Mouse (Mus musculus) embryonic facial prominence, embryonic 11.5 days (tissue): ENCODE results near the gene Rcsd1. TPM values are rescaled to one million over a fixed set of nuclear protein-coding genes. Genes with fewer than 3 reads are reported as not detected.

Source experiments
- ATAC-seq: fragments of 200-750 bp; cut with Nextera tagmentation; replicated peaks from 2 replicates; pipeline ENCODE4 v1.8.0; 2017; ENCODE audit warnings: low read depth; ENCODE audit not compliant: insufficient number of reproducible peaks, low FRiP score, low TSS enrichment
- DNase-seq: peaks from one replicate; pipeline ENCODE4 v3.0.0-alpha.2; 2015; ENCODE audit warnings: low spot score
- H3K27ac ChIP-seq: fragments of 300-500 bp; sonication (generic); replicated peaks from 2 replicates; pipeline ENCODE4 v1.5.1; 2014; ENCODE audit warnings: mild to moderate bottlenecking, low read depth, low read length, control low read depth
- H3K27me3 ChIP-seq: fragments of 300-500 bp; sonication (generic); 2 replicates; pipeline ENCODE4 v1.6.1; 2014; ENCODE audit warnings: mild to moderate bottlenecking, low read length, moderate library complexity, mixed read lengths; ENCODE audit not compliant: control insufficient read depth, insufficient read depth
- H3K36me3 ChIP-seq: fragments of 300-500 bp; sonication (generic); replicated peaks from 2 replicates; pipeline ENCODE4 v1.6.1; 2014; ENCODE audit warnings: low read depth, mild to moderate bottlenecking, low read length, moderate library complexity, mixed read lengths; ENCODE audit not compliant: control insufficient read depth, insufficient read depth
- H3K4me1 ChIP-seq: fragments of 300-500 bp; sonication (generic); 2 replicates; pipeline ENCODE4 v1.6.1; 2014; ENCODE audit warnings: low read length, mixed read lengths; ENCODE audit not compliant: control insufficient read depth, insufficient read depth
- H3K4me2 ChIP-seq: fragments of 300-500 bp; sonication (generic); 2 replicates; pipeline ENCODE4 v1.6.1; 2014; ENCODE audit warnings: low read depth, mild to moderate bottlenecking, control low read depth, low read length, moderate library complexity
- H3K4me3 ChIP-seq: fragments of 300-500 bp; sonication (generic); 2 replicates; pipeline ENCODE4 v1.5.1; 2014; ENCODE audit warnings: low read depth, low read length, control low read depth
- H3K9ac ChIP-seq: fragments of 300-500 bp; sonication (generic); replicated peaks from 2 replicates; pipeline ENCODE4 v1.6.1; 2014; ENCODE audit warnings: mild to moderate bottlenecking, control low read depth, low read length
- H3K9me3 ChIP-seq: fragments of 300-500 bp; sonication (generic); replicated peaks from 2 replicates; pipeline ENCODE4 v1.6.1; 2016; ENCODE audit warnings: mild to moderate bottlenecking, low read length, inconsistent platforms, mixed read lengths; ENCODE audit not compliant: control insufficient read depth
- WGBS: fragments of 180-500 bp; shearing (Covaris S2); extraction: QIAGEN DNeasy Blood & Tissue Kit; methylation state at CpG from one replicate; pipeline ENCODE4 v1.1.7; 2014; 5-methylcytosine and 5-hydroxymethylcytosine counted together
- polyA plus RNA-seq: library from polyadenylated mRNA; unstranded; fragments of >200 nt; fragmentation: Nextera tagmentation; extraction: Ambion mirVana; gene quantifications from 2 replicates; pipeline ENCODE4 v1.2.1, GENCODE M21; 2014

Gene Rcsd1
- polyA plus RNA-seq, 1 experiment from 2014 or later: 8.3 TPM

- no peaks in the 10 kb centered on the region for H3K4me1 ChIP-seq
- 74% methylated on average over 3 of the region's 3 CpGs for WGBS
- DNase-seq: no peak
- no peaks in the 10 kb centered on the region for H3K9me3 ChIP-seq
- H3K4me3 ChIP-seq: no peak overlapping the region
- H3K9ac ChIP-seq: no peak overlapping the region
- no peaks in the 10 kb centered on the region for H3K36me3 ChIP-seq
- H3K27me3 ChIP-seq: no peaks in the 10 kb centered on the region
- H3K27ac ChIP-seq: no peak overlapping the region
- H3K4me2 ChIP-seq: no peak overlapping the region
- ATAC-seq: no peak
Observed at GRCm38 (mm10) chr1:165737867-165738266, 28.3 kb upstream of the Rcsd1 start.

GRCm38 (mm10) chr1:165737451-165737850, 27.9 kb upstream of the Rcsd1 start:
- H3K27ac ChIP-seq: no peak overlapping the region
- no peaks in the 10 kb centered on the region for H3K27me3 ChIP-seq
- H3K4me2 ChIP-seq: no peak overlapping the region
- no peaks in the 10 kb centered on the region for H3K4me1 ChIP-seq
- ATAC-seq: no peak
- H3K36me3 ChIP-seq: no peaks in the 10 kb centered on the region
- H3K9me3 ChIP-seq: no peaks in the 10 kb centered on the region
- WGBS: 55% methylated on average over 5 of the region's 5 CpGs
- no peak for DNase-seq
- H3K9ac ChIP-seq: no peak overlapping the region
- H3K4me3 ChIP-seq: no peak overlapping the region

- Histone ChIP-seq H3K9ac (0 out of 2 replicates have a peak overlapping the region, but pooled peaks have one; percentile 13), H3K4me3 (no peak overlapping the region), H3K4me1 (no peaks in the 10 kb centered on the region), H3K27me3 (no peaks in the 10 kb centered on the region), H3K36me3 (no peaks in the 10 kb centered on the region), H3K4me2 (no peak overlapping the region), H3K27ac (no peak overlapping the region), H3K9me3 (no peaks in the 10 kb centered on the region)
- ATAC-seq (0 out of 2 replicates have a peak, but pooled peaks have one; percentile 48), DNase-seq (peak; percentile 95)
- WGBS: 40% methylated on average over 20 of the region's 20 CpGs
Observed at GRCm38 (mm10) chr1:165735826-165736818, 26.6 kb upstream of the Rcsd1 start.

GRCm38 (mm10) chr1:165734840-165735239, 25.3 kb upstream of the Rcsd1 start:
- no peak overlapping the region for H3K27ac ChIP-seq
- H3K4me1 ChIP-seq: no peaks in the 10 kb centered on the region
- DNase-seq: no peak
- no peak overlapping the region for H3K4me3 ChIP-seq
- H3K9me3 ChIP-seq: no peaks in the 10 kb centered on the region
- no peak overlapping the region for H3K4me2 ChIP-seq
- H3K36me3 ChIP-seq: no peaks in the 10 kb centered on the region
- 88% methylated on average over 2 of the region's 2 CpGs for WGBS
- no peaks in the 10 kb centered on the region for H3K27me3 ChIP-seq
- ATAC-seq: no peak
- H3K9ac ChIP-seq: no peak overlapping the region

GRCm38 (mm10) chr1:165731553-165731952, 22.0 kb upstream of the Rcsd1 start:
- ATAC-seq (no peak), DNase-seq (no peak)
- H3K4me3 ChIP-seq: no peak overlapping the region
- H3K9me3 ChIP-seq: no peaks in the 10 kb centered on the region
- no peak overlapping the region for H3K9ac ChIP-seq
- H3K4me1 ChIP-seq: no peaks in the 10 kb centered on the region
- no peak overlapping the region for H3K27ac ChIP-seq
- no peak overlapping the region for H3K4me2 ChIP-seq
- H3K36me3 ChIP-seq: no peaks in the 10 kb centered on the region
- H3K27me3 ChIP-seq: no peaks in the 10 kb centered on the region
- 71% methylated on average over 6 of the region's 6 CpGs for WGBS

GRCm38 (mm10) chr1:165730129-165730528, 20.6 kb upstream of the Rcsd1 start:
- ATAC-seq (no peak), DNase-seq (no peak)
- Histone ChIP-seq H3K36me3 (no peaks in the 10 kb centered on the region), H3K9ac (no peak overlapping the region), H3K27ac (no peak overlapping the region), H3K4me3 (no peak overlapping the region), H3K4me2 (no peak overlapping the region), H3K9me3 (no peaks in the 10 kb centered on the region), H3K4me1 (no peaks in the 10 kb centered on the region), H3K27me3 (no peaks in the 10 kb centered on the region)
- 64% methylated on average over 1 of the region's 1 CpGs for WGBS

- Histone ChIP-seq H3K4me2 (no peak overlapping the region), H3K4me1 (no peaks in the 10 kb centered on the region), H3K4me3 (no peak overlapping the region), H3K27ac (no peak overlapping the region), H3K36me3 (no peaks in the 10 kb centered on the region), H3K9ac (no peak overlapping the region), H3K27me3 (no peaks in the 10 kb centered on the region), H3K9me3 (no peaks in the 10 kb centered on the region)
- WGBS: 89% methylated on average over 3 of the region's 3 CpGs
- ATAC-seq (no peak), DNase-seq (no peak)
Observed at GRCm38 (mm10) chr1:165728057-165728639, 18.6 kb upstream of the Rcsd1 start.

- H3K4me3 ChIP-seq: no peak overlapping the region
- ATAC-seq: no peak
- no peak overlapping the region for H3K9ac ChIP-seq
- H3K27ac ChIP-seq: no peak overlapping the region
- no peaks in the 10 kb centered on the region for H3K36me3 ChIP-seq
- H3K4me1 ChIP-seq: no peaks in the 10 kb centered on the region
- 19% methylated on average over 1 of the region's 1 CpGs for WGBS
- no peaks in the 10 kb centered on the region for H3K27me3 ChIP-seq
- DNase-seq: no peak
- no peaks in the 10 kb centered on the region for H3K9me3 ChIP-seq
- H3K4me2 ChIP-seq: no peak overlapping the region
Observed at GRCm38 (mm10) chr1:165726986-165727385, 17.4 kb upstream of the Rcsd1 start.
